Mouse (Mus musculus): ENCODE measurements at regions not wholly inside any gene's neighbourhood (a gene's known extent, or its start where the extent isn't known, plus 50 kb on each side); places are given as distances from the start of the nearest gene placed in this dataset.

DNA sequence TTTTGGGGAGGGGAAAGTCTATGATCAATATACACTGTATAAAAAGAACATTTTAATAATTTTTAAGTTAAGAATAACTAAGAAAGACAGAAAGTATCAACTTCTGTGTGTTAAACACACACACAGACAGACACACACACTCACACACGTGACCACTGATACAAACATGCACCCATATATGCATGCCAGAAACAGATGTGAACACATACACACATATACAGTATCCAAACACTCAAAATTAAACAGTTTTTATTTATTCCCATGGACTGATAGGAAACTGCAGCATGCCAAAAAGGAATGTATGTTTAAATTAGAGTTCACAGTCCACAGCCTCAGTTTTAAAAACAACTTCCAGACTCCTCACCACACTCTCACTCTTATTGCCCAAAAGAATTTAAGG is 203.4 kb upstream of the Tbl1x start:
- no peak for DNase-seq (ENCODE audit: low spot score)
- WGBS, result 64% methylated on average over 1 of the region's 1 CpGs
- H3K27me3 ChIP-seq (ENCODE audit: low read depth, poor library complexity, severe bottlenecking), result no peaks in the 10 kb centered on the region
- H3K9me3 ChIP-seq (replicated peaks), result no peaks in the 10 kb centered on the region
- H3K4me1 ChIP-seq, result no peaks in the 10 kb centered on the region
- H3K36me3 ChIP-seq, result no peaks in the 10 kb centered on the region
- no peak overlapping the region for H3K27ac ChIP-seq
- H3K4me3 ChIP-seq, result no peak overlapping the region

GRCm38 (mm10) chrX:77314384-77314783 is 196.4 kb upstream of the Tbl1x start:
- no peaks in the 10 kb centered on the region for H3K27me3 ChIP-seq (ENCODE audit: low read depth, poor library complexity, severe bottlenecking)
- no peak overlapping the region for H3K4me3 ChIP-seq
- no peak for DNase-seq (ENCODE audit: low spot score)
- no peaks in the 10 kb centered on the region for H3K36me3 ChIP-seq
- no peaks in the 10 kb centered on the region for H3K9me3 ChIP-seq (replicated peaks)
- H3K4me1 ChIP-seq, result no peaks in the 10 kb centered on the region
- WGBS, result 84% methylated on average over 3 of the region's 3 CpGs
- H3K27ac ChIP-seq, result no peak overlapping the region

DNA sequence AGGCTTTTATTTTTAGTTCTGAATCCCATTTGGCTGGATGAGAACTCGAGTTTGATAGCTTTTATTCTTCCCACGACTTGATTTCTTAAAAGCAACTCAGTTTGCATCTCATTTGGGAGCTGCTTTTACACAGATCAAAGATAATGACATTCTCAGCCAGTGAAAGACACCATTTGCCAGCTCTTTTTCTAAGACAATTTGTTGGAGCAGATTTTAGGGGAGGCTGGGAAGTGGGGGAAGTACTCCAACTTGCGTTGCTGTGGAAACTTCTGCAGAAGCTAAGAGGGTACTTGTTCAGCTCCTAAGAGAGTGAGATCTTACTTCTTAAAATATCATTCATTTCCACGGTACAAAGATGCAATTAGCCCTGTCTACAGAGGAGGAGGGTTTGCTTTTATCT is 187.2 kb upstream of the Tbl1x start:
- no peak overlapping the region for H3K4me3 ChIP-seq
- no peak overlapping the region for H3K27ac ChIP-seq
- H3K27me3 ChIP-seq (ENCODE audit: low read depth, poor library complexity, severe bottlenecking), result no peaks in the 10 kb centered on the region
- H3K4me1 ChIP-seq, result no peaks in the 10 kb centered on the region
- DNase-seq (ENCODE audit: low spot score), result no peak
- H3K36me3 ChIP-seq, result no peaks in the 10 kb centered on the region
- 42% methylated on average over 4 of the region's 4 CpGs for WGBS
- H3K9me3 ChIP-seq (replicated peaks), result no peaks in the 10 kb centered on the region

DNA sequence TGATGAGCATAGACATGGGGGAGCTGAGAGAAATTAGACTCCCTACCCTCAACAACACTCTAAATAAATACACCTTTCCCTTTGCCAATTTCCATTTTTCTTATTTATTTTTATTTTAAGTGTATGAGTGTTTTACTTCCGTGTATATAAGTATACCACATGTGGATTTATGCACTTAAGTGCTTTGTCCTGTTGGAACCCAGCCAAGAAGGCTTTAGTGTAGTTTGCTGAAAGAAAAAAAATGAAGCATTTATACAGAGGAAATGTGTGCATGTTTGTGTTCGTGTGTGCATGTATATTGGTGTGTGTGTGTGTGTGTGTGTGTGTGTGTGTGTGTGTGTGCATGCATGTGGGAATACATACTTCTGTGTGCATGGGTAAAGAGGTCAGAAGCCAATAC is 157.6 kb upstream of the Tbl1x start:
- no peak for DNase-seq (ENCODE audit: low spot score)
- 76% methylated on average over 2 of the region's 2 CpGs for WGBS
- Histone ChIP-seq H3K27me3 (ENCODE audit: low read depth, poor library complexity, severe bottlenecking) (no peaks in the 10 kb centered on the region), H3K9me3 (replicated peaks) (no peaks in the 10 kb centered on the region), H3K36me3 (no peaks in the 10 kb centered on the region), H3K27ac (no peak overlapping the region), H3K4me1 (no peaks in the 10 kb centered on the region), H3K4me3 (no peak overlapping the region)

- Histone ChIP-seq H3K9me3 (replicated peaks) (no peaks in the 10 kb centered on the region), H3K4me1 (no peaks in the 10 kb centered on the region), H3K27ac (no peak overlapping the region), H3K4me3 (no peak overlapping the region), H3K36me3 (no peaks in the 10 kb centered on the region), H3K27me3 (ENCODE audit: low read depth, poor library complexity, severe bottlenecking) (no peaks in the 10 kb centered on the region)
- WGBS, result 86% methylated on average over 2 of the region's 2 CpGs
- DNase-seq (ENCODE audit: low spot score), result no peak
These were observed 150.3 kb upstream of the Tbl1x start for GRCm38 (mm10) chrX:77360551-77360950.

GRCm38 (mm10) chrX:77361106-77361505 is 149.7 kb upstream of the Tbl1x start:
- H3K36me3 ChIP-seq, result no peaks in the 10 kb centered on the region
- no peaks in the 10 kb centered on the region for H3K4me1 ChIP-seq
- DNase-seq (ENCODE audit: low spot score), result no peak
- WGBS, result 89% methylated on average over 2 of the region's 2 CpGs
- H3K27ac ChIP-seq, result no peak overlapping the region
- no peaks in the 10 kb centered on the region for H3K27me3 ChIP-seq (ENCODE audit: low read depth, poor library complexity, severe bottlenecking)
- H3K9me3 ChIP-seq (replicated peaks), result no peaks in the 10 kb centered on the region
- H3K4me3 ChIP-seq, result no peak overlapping the region

- DNase-seq (ENCODE audit: low spot score), result no peak
- no peak overlapping the region for H3K27ac ChIP-seq
- 76% methylated on average over 1 of the region's 1 CpGs for WGBS
- no peak overlapping the region for H3K4me3 ChIP-seq
- no peaks in the 10 kb centered on the region for H3K27me3 ChIP-seq (ENCODE audit: low read depth, poor library complexity, severe bottlenecking)
- no peaks in the 10 kb centered on the region for H3K9me3 ChIP-seq (replicated peaks)
- H3K36me3 ChIP-seq, result no peaks in the 10 kb centered on the region
- H3K4me1 ChIP-seq, result no peaks in the 10 kb centered on the region
These were observed 147.2 kb upstream of the Tbl1x start for GRCm38 (mm10) chrX:77363657-77364056.

- no peak for DNase-seq (ENCODE audit: low spot score)
- Histone ChIP-seq H3K9me3 (replicated peaks) (no peaks in the 10 kb centered on the region), H3K36me3 (no peaks in the 10 kb centered on the region), H3K4me1 (no peaks in the 10 kb centered on the region), H3K27me3 (ENCODE audit: low read depth, poor library complexity, severe bottlenecking) (no peaks in the 10 kb centered on the region), H3K4me3 (no peak overlapping the region), H3K27ac (no peak overlapping the region)
These were observed 143.5 kb upstream of the Tbl1x start for GRCm38 (mm10) chrX:77367351-77367750.

DNA sequence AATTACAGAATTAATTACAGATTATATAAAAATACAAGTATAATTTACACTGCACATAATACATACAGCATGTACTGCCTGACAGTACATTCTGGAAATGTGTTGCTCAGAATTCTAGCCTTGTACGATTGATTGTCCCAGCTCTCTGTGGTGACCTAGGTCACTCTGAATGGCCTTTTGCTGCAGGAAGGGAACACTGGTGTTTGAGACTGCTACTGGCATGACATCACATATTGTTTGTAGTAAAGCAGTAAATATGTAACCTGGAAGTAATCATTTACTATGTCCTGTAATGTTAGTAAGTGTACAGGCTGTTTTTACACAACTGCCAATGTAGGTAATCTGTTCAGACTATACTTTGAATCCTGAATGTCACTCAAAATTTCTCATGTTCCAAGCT is 123.5 kb upstream of the Tbl1x start:
- Histone ChIP-seq H3K27me3 (ENCODE audit: low read depth, poor library complexity, severe bottlenecking) (no peaks in the 10 kb centered on the region), H3K27ac (no peak overlapping the region), H3K9me3 (replicated peaks) (no peaks in the 10 kb centered on the region), H3K36me3 (no peaks in the 10 kb centered on the region), H3K4me1 (no peaks in the 10 kb centered on the region), H3K4me3 (no peak overlapping the region)
- no peak for DNase-seq (ENCODE audit: low spot score)
- 85% methylated on average over 1 of the region's 1 CpGs for WGBS

DNA sequence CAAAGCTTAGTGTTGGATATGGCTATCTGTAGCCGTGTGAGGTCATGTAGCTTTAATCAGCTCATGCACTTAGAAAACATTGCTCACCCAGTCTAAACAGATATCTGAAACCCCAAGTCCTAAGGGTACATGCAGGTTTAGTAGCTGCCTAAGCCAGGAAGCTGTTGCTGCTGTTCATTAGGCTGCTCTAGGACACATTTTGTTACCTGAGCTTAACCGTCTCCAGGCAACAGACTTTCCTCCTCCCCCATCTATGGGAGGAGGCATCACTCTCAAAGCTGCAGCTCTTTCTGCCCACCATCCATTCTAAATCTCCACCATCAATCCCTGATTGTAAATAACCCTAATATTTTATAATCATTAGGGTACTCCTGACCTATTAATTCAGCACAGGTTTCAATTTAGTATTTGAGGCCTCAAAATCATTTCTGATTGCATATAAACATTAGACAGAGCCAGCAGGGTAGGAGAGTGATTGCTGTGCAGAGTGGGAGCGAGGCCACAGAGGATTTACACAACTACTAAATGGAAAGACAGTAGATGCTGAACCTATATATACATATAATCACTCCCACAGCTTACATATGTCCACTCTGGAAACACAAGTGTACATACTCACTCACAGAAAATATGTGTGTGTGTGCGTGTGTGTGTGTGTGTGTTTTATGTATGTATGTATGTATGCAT is 118.9 kb upstream of the Tbl1x start:
- Histone ChIP-seq H3K9me3 (replicated peaks) (no peaks in the 10 kb centered on the region), H3K4me3 (no peak overlapping the region), H3K27me3 (ENCODE audit: low read depth, poor library complexity, severe bottlenecking) (no peaks in the 10 kb centered on the region), H3K4me1 (no peaks in the 10 kb centered on the region), H3K27ac (no peak overlapping the region), H3K36me3 (no peaks in the 10 kb centered on the region)
- WGBS, result 73% methylated on average over 4 of the region's 4 CpGs
- no peak for DNase-seq (ENCODE audit: low spot score)

- 90% methylated on average over 3 of the region's 3 CpGs for WGBS
- no peaks in the 10 kb centered on the region for H3K4me1 ChIP-seq
- H3K27ac ChIP-seq, result no peak overlapping the region
- DNase-seq (ENCODE audit: low spot score), result no peak
- no peak overlapping the region for H3K4me3 ChIP-seq
- no peaks in the 10 kb centered on the region for H3K9me3 ChIP-seq (replicated peaks)
- H3K27me3 ChIP-seq (ENCODE audit: low read depth, poor library complexity, severe bottlenecking), result no peaks in the 10 kb centered on the region
- no peaks in the 10 kb centered on the region for H3K36me3 ChIP-seq
These were observed 103.9 kb upstream of the Tbl1x start for GRCm38 (mm10) chrX:77406896-77407295.

DNA sequence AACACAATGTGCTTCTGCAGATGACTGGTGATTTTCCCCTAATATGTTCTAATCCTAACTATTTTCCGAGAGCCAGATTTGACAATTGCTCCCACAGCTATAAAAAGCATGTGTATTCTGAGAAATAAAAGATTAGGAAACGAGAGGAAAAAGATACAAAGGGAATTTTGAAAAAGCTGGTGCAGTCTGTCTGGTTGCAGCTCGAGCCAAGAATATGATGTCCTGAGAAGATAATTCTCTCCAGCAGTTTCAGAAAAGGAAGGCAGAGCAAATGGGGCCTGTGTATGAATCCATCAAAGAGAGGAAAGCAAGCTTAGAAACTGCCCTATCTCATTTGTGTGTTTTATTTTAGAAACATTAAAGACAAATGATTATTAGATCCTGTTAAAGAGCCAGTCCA is 102.9 kb upstream of the Tbl1x start:
- DNase-seq (ENCODE audit: low spot score), result no peak
- Histone ChIP-seq H3K9me3 (replicated peaks) (no peaks in the 10 kb centered on the region), H3K36me3 (no peaks in the 10 kb centered on the region), H3K27ac (no peak overlapping the region), H3K4me1 (peaks cover under 1% of the 10 kb centered on the region; the same call in 1 of the 2 replicates), H3K27me3 (ENCODE audit: low read depth, poor library complexity, severe bottlenecking) (no peaks in the 10 kb centered on the region), H3K4me3 (no peak overlapping the region)
- WGBS, result 82% methylated on average over 3 of the region's 3 CpGs

DNA sequence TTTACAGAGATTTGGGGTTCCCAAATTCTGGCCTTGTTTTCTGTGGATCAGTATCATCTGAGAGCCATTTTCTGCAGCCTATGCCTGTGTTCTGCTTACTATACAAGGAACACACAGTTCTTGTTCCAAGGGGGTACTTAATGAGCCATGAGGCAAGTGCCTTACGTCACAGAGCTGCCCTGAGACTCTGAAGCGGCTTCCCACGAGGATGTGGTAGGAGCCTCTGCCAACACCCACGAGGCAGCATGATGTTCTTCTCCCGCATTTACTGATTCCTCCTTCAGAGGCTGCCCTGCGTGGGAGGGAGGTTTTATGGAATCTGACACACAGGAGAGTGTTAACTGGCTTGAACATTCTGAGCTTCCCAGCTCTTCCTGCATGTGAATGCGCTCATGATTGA is 101.4 kb upstream of the Tbl1x start:
- Histone ChIP-seq H3K36me3 (no peaks in the 10 kb centered on the region), H3K9me3 (replicated peaks) (no peaks in the 10 kb centered on the region), H3K27me3 (ENCODE audit: low read depth, poor library complexity, severe bottlenecking) (no peaks in the 10 kb centered on the region), H3K4me3 (no peak overlapping the region), H3K27ac (no peak overlapping the region), H3K4me1 (peaks cover 3% of the 10 kb centered on the region; the same call in 1 of the 2 replicates)
- DNase-seq (ENCODE audit: low spot score), result no peak
- 66% methylated on average over 7 of the region's 7 CpGs for WGBS

GRCm38 (mm10) chrX:77410812-77411211 is 100.0 kb upstream of the Tbl1x start:
- Histone ChIP-seq H3K27ac (no peak overlapping the region), H3K27me3 (ENCODE audit: low read depth, poor library complexity, severe bottlenecking) (no peaks in the 10 kb centered on the region), H3K36me3 (no peaks in the 10 kb centered on the region), H3K4me1 (peaks cover 3% of the 10 kb centered on the region; the same call in 1 of the 2 replicates), H3K4me3 (no peak overlapping the region), H3K9me3 (replicated peaks) (no peaks in the 10 kb centered on the region)
- no peak for DNase-seq (ENCODE audit: low spot score)

Measured in limb, embryonic 10.5 days (tissue).